Mouse (Mus musculus): ENCODE measurements at regions not wholly inside any gene's neighbourhood (a gene's known extent, or its start where the extent isn't known, plus 50 kb on each side); places are given as distances from the start of the nearest gene placed in this dataset.
A peak's percentile ranks its signal among the peaks of the same experiment; 100 is the strongest.

DNA sequence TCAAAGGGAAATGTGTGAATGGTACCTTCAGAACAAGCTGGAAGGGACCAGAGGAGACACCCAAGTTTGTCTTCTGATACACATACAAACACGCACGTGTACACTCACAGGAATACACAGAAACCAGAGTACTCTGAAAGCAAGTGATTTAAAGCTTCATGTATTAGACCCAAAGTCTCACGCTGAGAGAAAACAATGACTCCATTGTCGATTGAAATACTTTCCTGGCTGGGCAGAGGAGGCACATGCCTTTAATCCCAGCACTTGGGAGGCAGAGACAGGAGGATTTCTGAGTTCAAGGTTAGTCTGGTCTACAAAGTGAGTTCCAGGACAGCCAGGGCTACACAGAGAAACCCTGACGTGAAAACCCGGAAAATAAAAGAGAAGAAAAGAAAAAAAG is 203.5 kb upstream of the Gadl1 start:
- Histone ChIP-seq H3K9ac (ENCODE audit: low read length) (no peak overlapping the region), H3K4me1 (replicated peaks; ENCODE audit: control insufficient read depth, insufficient read depth) (no peaks in the 10 kb centered on the region), H3K27ac (replicated peaks) (no peak overlapping the region), H3K27me3 (ENCODE audit: control insufficient read depth, insufficient read depth, low read length) (no peaks in the 10 kb centered on the region), H3K4me2 (replicated peaks; ENCODE audit: low read depth) (no peak overlapping the region), H3K9me3 (ENCODE audit: control insufficient read depth, low read length) (no peaks in the 10 kb centered on the region), H3K4me3 (ENCODE audit: low read depth, low read length) (no peak overlapping the region), H3K36me3 (ENCODE audit: control insufficient read depth, insufficient read depth, low read length) (no peaks in the 10 kb centered on the region)
- DNase-seq (ENCODE audit: low spot score) (no peak), ATAC-seq (ENCODE audit: low FRiP score, low TSS enrichment) (no peak)
- WGBS, result 87% methylated on average over 6 of the region's 6 CpGs
- TF ChIP-seq EP300 (optimal IDR thresholded peaks at IDR 0.05) (no peak), CTCF (IDR thresholded peaks at IDR 0.05; ENCODE audit: low read depth) (no peak)

- WGBS, result 27% methylated on average over 8 of the region's 8 CpGs
- no peaks in the 10 kb centered on the region for H3K4me1 ChIP-seq (replicated peaks; ENCODE audit: control insufficient read depth, insufficient read depth)
- peak; percentile 24 for DNase-seq (ENCODE audit: low spot score)
These were observed 200.9 kb upstream of the Gadl1 start for GRCm38 (mm10) chr9:115708199-115708934.

DNA sequence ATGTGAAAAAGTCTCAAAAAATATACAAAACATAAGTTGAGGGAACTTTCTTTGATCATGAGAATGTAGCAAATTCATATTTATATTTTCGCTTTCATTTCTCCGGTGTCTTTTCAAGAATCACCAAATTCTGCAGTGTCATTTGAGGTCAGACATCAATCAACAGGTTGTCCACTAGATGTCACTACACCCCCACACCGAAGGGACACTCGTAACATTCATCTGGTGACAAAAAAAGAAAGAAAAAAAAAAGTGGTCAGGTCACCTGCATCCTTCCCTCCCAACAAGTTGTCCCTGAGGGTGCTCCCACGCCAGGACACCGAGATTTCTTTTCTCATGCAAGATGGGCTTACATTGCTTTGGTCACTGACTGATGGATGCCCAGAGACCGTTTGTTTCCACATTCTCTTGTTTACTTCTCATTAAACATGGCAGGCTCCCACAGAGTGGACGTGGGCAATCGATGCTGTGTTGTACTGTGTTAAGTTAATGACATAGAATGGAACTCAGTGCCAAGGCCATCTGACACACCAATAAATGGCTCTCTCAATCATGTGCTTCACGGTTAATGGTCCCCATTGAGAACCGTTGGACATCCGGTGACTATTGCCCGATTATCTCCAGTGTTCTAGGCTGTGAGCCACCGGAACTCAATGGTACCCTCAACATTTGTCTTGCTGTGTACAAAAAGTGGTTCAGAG is 199.1 kb upstream of the Gadl1 start:
- Histone ChIP-seq H3K27ac (replicated peaks) (no peak overlapping the region), H3K9me3 (ENCODE audit: control insufficient read depth, low read length) (no peaks in the 10 kb centered on the region), H3K27me3 (ENCODE audit: control insufficient read depth, insufficient read depth, low read length) (no peaks in the 10 kb centered on the region), H3K4me2 (replicated peaks; ENCODE audit: low read depth) (no peak overlapping the region), H3K36me3 (ENCODE audit: control insufficient read depth, insufficient read depth, low read length) (no peaks in the 10 kb centered on the region), H3K4me3 (ENCODE audit: low read depth, low read length) (no peak overlapping the region), H3K9ac (ENCODE audit: low read length) (no peak overlapping the region), H3K4me1 (replicated peaks; ENCODE audit: control insufficient read depth, insufficient read depth) (no peaks in the 10 kb centered on the region)
- ATAC-seq (ENCODE audit: low FRiP score, low TSS enrichment) (no peak), DNase-seq (ENCODE audit: low spot score) (peak; percentile 43)
- WGBS, result 86% methylated on average over 14 of the region's 14 CpGs
- TF ChIP-seq EP300 (optimal IDR thresholded peaks at IDR 0.05) (no peak), CTCF (IDR thresholded peaks at IDR 0.05; ENCODE audit: low read depth) (peak; percentile 81)

More at GRCm38 (mm10) chr9:115708199-115708934, 200.9 kb upstream of the Gadl1 start:
- Histone ChIP-seq H3K9ac (ENCODE audit: low read length) (no peak overlapping the region), H3K36me3 (ENCODE audit: control insufficient read depth, insufficient read depth, low read length) (no peaks in the 10 kb centered on the region), H3K4me3 (ENCODE audit: low read depth, low read length) (no peak overlapping the region), H3K4me2 (replicated peaks; ENCODE audit: low read depth) (no peak overlapping the region), H3K27ac (replicated peaks) (no peak overlapping the region), H3K27me3 (ENCODE audit: control insufficient read depth, insufficient read depth, low read length) (no peaks in the 10 kb centered on the region), H3K9me3 (ENCODE audit: control insufficient read depth, low read length) (no peaks in the 10 kb centered on the region)
- peak; percentile 82; the same call in 1 of the 2 replicates for ATAC-seq (ENCODE audit: low FRiP score, low TSS enrichment)
- TF ChIP-seq CTCF (IDR thresholded peaks at IDR 0.05; ENCODE audit: low read depth) (no peak), EP300 (optimal IDR thresholded peaks at IDR 0.05) (no peak)

- Histone ChIP-seq H3K9ac (ENCODE audit: low read length) (no peak overlapping the region), H3K9me3 (ENCODE audit: control insufficient read depth, low read length) (no peaks in the 10 kb centered on the region), H3K4me3 (ENCODE audit: low read depth, low read length) (no peak overlapping the region), H3K36me3 (ENCODE audit: control insufficient read depth, insufficient read depth, low read length) (no peaks in the 10 kb centered on the region), H3K27ac (replicated peaks) (no peak overlapping the region), H3K27me3 (ENCODE audit: control insufficient read depth, insufficient read depth, low read length) (no peaks in the 10 kb centered on the region), H3K4me2 (replicated peaks; ENCODE audit: low read depth) (no peak overlapping the region), H3K4me1 (replicated peaks; ENCODE audit: control insufficient read depth, insufficient read depth) (no peaks in the 10 kb centered on the region)
- no peak for TF ChIP-seq EP300 (optimal IDR thresholded peaks at IDR 0.05)
- TF ChIP-seq CTCF (IDR thresholded peaks at IDR 0.05; ENCODE audit: low read depth), result no peak
- ATAC-seq (ENCODE audit: low FRiP score, low TSS enrichment) (no peak), DNase-seq (ENCODE audit: low spot score) (no peak)
- WGBS, result 98% methylated on average over 2 of the region's 2 CpGs
These were observed 188.9 kb upstream of the Gadl1 start for GRCm38 (mm10) chr9:115720306-115720705.

GRCm38 (mm10) chr9:115720841-115721240 is 188.4 kb upstream of the Gadl1 start:
- no peaks in the 10 kb centered on the region for H3K36me3 ChIP-seq (ENCODE audit: control insufficient read depth, insufficient read depth, low read length)
- H3K9ac ChIP-seq (ENCODE audit: low read length), result no peak overlapping the region
- 94% methylated on average over 2 of the region's 2 CpGs for WGBS
- H3K4me3 ChIP-seq (ENCODE audit: low read depth, low read length), result no peak overlapping the region
- no peak for DNase-seq (ENCODE audit: low spot score)
- no peaks in the 10 kb centered on the region for H3K27me3 ChIP-seq (ENCODE audit: control insufficient read depth, insufficient read depth, low read length)
- no peak for ATAC-seq (ENCODE audit: low FRiP score, low TSS enrichment)
- H3K4me1 ChIP-seq (replicated peaks; ENCODE audit: control insufficient read depth, insufficient read depth), result no peaks in the 10 kb centered on the region
- no peak overlapping the region for H3K4me2 ChIP-seq (replicated peaks; ENCODE audit: low read depth)
- no peak for TF ChIP-seq CTCF (IDR thresholded peaks at IDR 0.05; ENCODE audit: low read depth)
- no peak for TF ChIP-seq EP300 (optimal IDR thresholded peaks at IDR 0.05)
- no peak overlapping the region for H3K27ac ChIP-seq (replicated peaks)
- no peaks in the 10 kb centered on the region for H3K9me3 ChIP-seq (ENCODE audit: control insufficient read depth, low read length)

DNA sequence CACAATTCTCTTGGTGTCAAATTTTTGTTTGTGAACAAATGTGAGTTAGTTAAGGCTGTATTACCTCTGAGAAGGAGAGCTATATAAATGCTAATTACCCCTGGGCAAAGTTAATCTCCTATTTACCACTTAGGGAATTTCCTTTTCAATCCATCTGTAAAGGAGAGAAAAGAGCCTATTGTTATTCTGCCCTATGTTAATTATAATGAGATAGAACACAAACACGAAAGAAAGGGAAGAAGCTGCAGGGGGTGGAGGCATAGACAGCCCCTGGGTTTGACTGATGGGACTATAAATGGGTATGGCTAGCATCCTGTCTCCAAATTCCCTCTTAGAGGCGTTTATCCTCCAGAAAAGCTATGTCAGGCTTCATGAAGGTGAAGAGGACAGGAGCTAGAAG is 185.2 kb upstream of the Gadl1 start:
- TF ChIP-seq EP300 (optimal IDR thresholded peaks at IDR 0.05), result no peak
- TF ChIP-seq CTCF (IDR thresholded peaks at IDR 0.05; ENCODE audit: low read depth), result no peak
- ATAC-seq (ENCODE audit: low FRiP score, low TSS enrichment), result no peak
- H3K27ac ChIP-seq (replicated peaks), result no peak overlapping the region
- 51% methylated on average over 2 of the region's 2 CpGs for WGBS
- no peak for DNase-seq (ENCODE audit: low spot score)
- no peak overlapping the region for H3K4me2 ChIP-seq (replicated peaks; ENCODE audit: low read depth)
- no peaks in the 10 kb centered on the region for H3K36me3 ChIP-seq (ENCODE audit: control insufficient read depth, insufficient read depth, low read length)
- no peaks in the 10 kb centered on the region for H3K4me1 ChIP-seq (replicated peaks; ENCODE audit: control insufficient read depth, insufficient read depth)
- H3K4me3 ChIP-seq (ENCODE audit: low read depth, low read length), result no peak overlapping the region
- no peak overlapping the region for H3K9ac ChIP-seq (ENCODE audit: low read length)
- no peaks in the 10 kb centered on the region for H3K9me3 ChIP-seq (ENCODE audit: control insufficient read depth, low read length)
- H3K27me3 ChIP-seq (ENCODE audit: control insufficient read depth, insufficient read depth, low read length), result no peaks in the 10 kb centered on the region

All from stomach, postnatal 0 days (tissue).